Comparison of ENCODE assay signal across 11 mouse cellular contexts in the genomic region with DNA sequence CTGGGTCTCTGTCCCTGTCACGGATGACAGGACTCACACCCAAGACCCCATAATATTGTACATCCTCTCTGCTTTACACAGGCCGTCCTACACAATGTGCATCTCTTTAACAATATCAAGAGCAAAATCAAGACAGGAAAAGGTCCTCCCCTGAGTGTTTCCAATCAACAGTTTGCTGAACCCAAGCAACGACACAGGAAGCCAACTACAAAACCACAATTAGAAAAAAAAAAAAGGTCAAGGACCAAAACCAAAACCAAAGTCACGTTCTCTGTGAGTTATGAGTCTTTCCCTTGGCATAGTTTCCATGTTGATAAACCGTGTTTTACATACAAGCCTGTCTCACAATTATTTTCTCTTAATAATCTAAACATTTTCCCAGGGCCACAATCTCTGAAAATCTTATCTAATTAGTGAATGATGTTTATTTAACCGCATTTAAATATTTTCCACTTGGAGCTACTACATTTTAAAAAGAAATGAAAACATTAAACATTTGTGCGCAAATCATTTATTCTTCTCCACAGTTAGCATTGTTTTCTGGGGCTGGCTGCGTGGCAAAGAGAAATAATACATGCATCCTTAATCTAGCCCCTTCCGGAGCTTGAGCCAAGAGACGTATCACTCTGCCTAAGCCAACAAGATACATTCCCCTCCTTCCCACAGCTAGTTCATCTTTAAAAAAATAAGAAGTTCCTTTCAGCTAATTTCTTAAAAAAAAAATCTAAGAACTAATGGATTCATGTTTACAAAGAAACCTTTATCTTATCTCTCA. TPM values are rescaled to one million over a fixed set of nuclear protein-coding genes. Genes with fewer than 3 reads are reported as not detected.
DNase-seq lines count a peak whose midpoint lies in the region; ATAC-seq and TF ChIP-seq lines count a peak whose summit lies in the region.
"Had no signal": no experiment of that assay in that cellular context is flagged by ENCODE, and none has a peak within 500 bp of the region (broad histone marks: within the 10 kb centered on the region; RNA-seq: fewer than 3 reads in every experiment).

No protein-coding gene starts in this region.

- no peak for TF ChIP-seq CTCF in kidney, adult 2 months (conservative IDR thresholded peaks at IDR 0.05; ENCODE audit: insufficient read depth, insufficient read length, low read depth, low read length)

- H3K27me3 ChIP-seq in kidney, adult 2 months (replicated peaks; ENCODE audit: control insufficient read depth, insufficient read depth, low read length) = no peaks in the 10 kb centered on the region
- no peaks in the 10 kb centered on the region for H3K27me3 ChIP-seq in intestine, embryonic 15.5 days (replicated peaks)
- H3K27me3 ChIP-seq: neural tube, embryonic 13.5 days had no signal

- TF ChIP-seq POLR2A in kidney, adult 2 months (IDR thresholded peaks at IDR 0.05; ENCODE audit: low read depth, low read length) = no peak

- peak; percentile 75 for DNase-seq in kidney, adult 2 months
- DNase-seq in kidney, adult 8-10 months = no peak
- DNase-seq in thymus, postnatal 0 days (ENCODE audit: low spot score) = peak; percentile 56
- DNase-seq in thymus, postnatal 25 days = no peak
- no peak for DNase-seq in right cerebral cortex, postnatal 36 days (ENCODE audit: low spot score in 2 of 2)
- no peak for DNase-seq in gastrocnemius, postnatal 10 days
- DNase-seq: spleen, adult 18-20 months had no signal

- no peaks in the 10 kb centered on the region for H3K36me3 ChIP-seq in kidney, adult 2 months (ENCODE audit: control insufficient read depth, insufficient read depth, low read length)
- H3K36me3 ChIP-seq in intestine, embryonic 15.5 days = no peaks in the 10 kb centered on the region

- H3K4me3 ChIP-seq in kidney, adult 2 months (ENCODE audit: insufficient read depth, low read depth, low read length) = no peak overlapping the region
- H3K4me3 ChIP-seq in intestine, embryonic 15.5 days (replicated peaks) = no peak overlapping the region
- H3K4me3 ChIP-seq: neural tube, embryonic 13.5 days had no signal

- H3K9me3 ChIP-seq in intestine, embryonic 15.5 days = no peaks in the 10 kb centered on the region
- H3K9me3 ChIP-seq: neural tube, embryonic 13.5 days had no signal

- H3K4me1 ChIP-seq in kidney, adult 2 months (ENCODE audit: control insufficient read depth, insufficient read depth, low read length) = peaks cover 9% of the 10 kb centered on the region; the same call in 1 of the 2 replicates
- peaks cover 21% of the 10 kb centered on the region for H3K4me1 ChIP-seq in intestine, embryonic 15.5 days (replicated peaks)

- H3K27ac ChIP-seq in kidney, adult 2 months (ENCODE audit: insufficient read depth, low read depth, low read length) = peak overlapping the region; percentile 72; the same call in 1 of the 2 replicates
- 0 out of 2 replicates have a peak overlapping the region, but pooled peaks have one; percentile 48 for H3K27ac ChIP-seq in intestine, embryonic 15.5 days
- H3K27ac ChIP-seq: macrophage; neural tube, embryonic 13.5 days had no signal

- WGBS in kidney, adult 2 months = 59% methylated on average over 10 of the region's 10 CpGs
- WGBS in intestine, embryonic 15.5 days = 58% methylated on average over 10 of the region's 10 CpGs

- no peak overlapping the region for H3K4me2 ChIP-seq in intestine, embryonic 15.5 days (replicated peaks)
- H3K4me2 ChIP-seq: neural tube, embryonic 13.5 days had no signal

- no peak overlapping the region for H3K9ac ChIP-seq in intestine, embryonic 15.5 days
- H3K9ac ChIP-seq: neural tube, embryonic 13.5 days had no signal

- no peak for ATAC-seq in intestine, embryonic 15.5 days
- ATAC-seq in erythroblast, adult 5-6 weeks (replicated peaks; ENCODE audit: low FRiP score, poor library complexity, severe bottlenecking) = no peak

RNA-seq across cellular contexts. Expression of gene Rnf144a, which starts 13.2 kb away (rescaled TPM):
- polyA plus RNA-seq in kidney, adult 2 months (2012; rRNA removed) = 12.6 and 12.7 TPM in 2 replicates
- 6.6 and 11.0 TPM in 2 replicates for polyA plus RNA-seq in thymus, postnatal 0 days (2015; fragmentation: Nextera tagmentation; extraction: Ambion mirVana)
- 17.5 and 20.1 TPM in 2 replicates for polyA plus RNA-seq in intestine, embryonic 15.5 days (2015; fragmentation: Nextera tagmentation; extraction: Ambion mirVana)
- total RNA-seq in erythroblast, adult 5-6 weeks (2015; ENCODE audit: low replicate concordance) = 12.9 and 13.6 TPM in 2 replicates
- 6.8 and 8.5 TPM in 2 replicates for total RNA-seq in erythroblast, adult 5-6 weeks (2017; ENCODE audit: low replicate concordance)
- 10 to 100 TPM; 29.0 to 39.4 TPM for total RNA-seq in gastrocnemius, postnatal 10 days (2021)

RNA-seq across cellular contexts. Expression of gene Rsad2, which starts 54.4 kb away (rescaled TPM):
- polyA plus RNA-seq in kidney, adult 2 months (2012; rRNA removed) = 17.6 and 19.8 TPM in 2 replicates
- polyA plus RNA-seq in thymus, postnatal 0 days (2015; fragmentation: Nextera tagmentation; extraction: Ambion mirVana) = 5.1 and 6.5 TPM in 2 replicates
- polyA plus RNA-seq in intestine, embryonic 15.5 days (2015; fragmentation: Nextera tagmentation; extraction: Ambion mirVana) = 1.1 and 1.2 TPM in 2 replicates
- 1,174 and 1,207 TPM in 2 replicates for total RNA-seq in erythroblast, adult 5-6 weeks (2015; ENCODE audit: low replicate concordance)
- total RNA-seq in erythroblast, adult 5-6 weeks (2017; ENCODE audit: low replicate concordance) = 1,630 and 1,984 TPM in 2 replicates
- total RNA-seq in gastrocnemius, postnatal 10 days (2021) = 1 to 10 TPM in 1 of 2 experiments, under 1 TPM in 1; 0.92 to 1.4 TPM

Comparison
In these comparisons a context has a peak if more than half of its experiments do, and no peak if none do; other contexts are left out.
1. DNase-seq: peak in kidney, adult 2 months (single experiment) and thymus, postnatal 0 days (single experiment); none in kidney, adult 8-10 months (0 of 2), thymus, postnatal 25 days (single experiment), right cerebral cortex, postnatal 36 days (0 of 2) and gastrocnemius, postnatal 10 days (single experiment).